Mouse (Mus musculus) testis, adult 2 months (tissue): ENCODE measurements around the gene Dstn.

Experiments
- CTCF ChIP-seq: fragments of 200-500 bp; IDR thresholded peaks from 2 replicates; pipeline ENCODE4 v1.5.1; 2012; ENCODE audit warnings: low read depth, mild to moderate bottlenecking, inconsistent platforms, low read length, moderate library complexity; ENCODE audit not compliant: control insufficient read depth, insufficient read depth, insufficient replicate concordance
- POLR2A ChIP-seq: fragments of 200-500 bp; IDR thresholded peaks from 2 replicates; pipeline ENCODE4 v1.6.1; 2012; ENCODE audit warnings: low read depth, mild to moderate bottlenecking, inconsistent platforms, low read length, moderate library complexity; ENCODE audit not compliant: control insufficient read depth

GRCm38 (mm10) chr2:143946399-143946798 lies 31.3 kb downstream of the Dstn start:
- no peak for TF ChIP-seq POLR2A
- no peak for TF ChIP-seq CTCF
